Mouse (Mus musculus) hindbrain, embryonic 14.5 days (tissue): ENCODE measurements around the gene Map3k6. TPM values are rescaled to one million over a fixed set of nuclear protein-coding genes. Genes with fewer than 3 reads are reported as not detected.

ENCODE experiments used
- ATAC-seq: fragments of 200-750 bp; cut with Nextera tagmentation; 2 replicates; pipeline ENCODE4 v1.8.0; 2017; ENCODE audit warnings: moderate number of reproducible peaks, mild to moderate bottlenecking, moderate TSS enrichment, moderate library complexity; ENCODE audit not compliant: low FRiP score
- DNase-seq: peaks from one replicate; pipeline ENCODE4 v3.0.0-alpha.2; 2015; ENCODE audit warnings: low spot score
- H3K27ac ChIP-seq: fragments of 300-500 bp; sonication (generic); 2 replicates; pipeline ENCODE4 v1.5.1; 2014; ENCODE audit warnings: mild to moderate bottlenecking, moderate library complexity
- H3K27me3 ChIP-seq: fragments of 300-500 bp; sonication (generic); 2 replicates; pipeline ENCODE4 v1.6.1; 2014; ENCODE audit warnings: mild to moderate bottlenecking, low read length, mixed read lengths; ENCODE audit not compliant: control insufficient read depth, insufficient read depth
- H3K36me3 ChIP-seq: fragments of 300-500 bp; sonication (generic); replicated peaks from 2 replicates; pipeline ENCODE4 v1.6.1; 2014; ENCODE audit not compliant: control insufficient read depth, insufficient read depth
- H3K4me1 ChIP-seq: fragments of 300-500 bp; sonication (generic); replicated peaks from 2 replicates; pipeline ENCODE4 v1.6.1; 2014; ENCODE audit warnings: antibody characterized with exemption, low read length, mixed read lengths; ENCODE audit not compliant: control insufficient read depth, insufficient read depth
- H3K4me2 ChIP-seq: fragments of 300-500 bp; sonication (generic); replicated peaks from 2 replicates; pipeline ENCODE4 v1.6.1; 2014; ENCODE audit warnings: mild to moderate bottlenecking, moderate library complexity
- H3K4me3 ChIP-seq: fragments of 300-500 bp; sonication (generic); replicated peaks from 2 replicates; pipeline ENCODE4 v1.5.1; 2014; ENCODE audit warnings: mild to moderate bottlenecking, low read length
- H3K9ac ChIP-seq: fragments of 300-500 bp; sonication (generic); 2 replicates; pipeline ENCODE4 v1.6.1; 2014
- H3K9me3 ChIP-seq: fragments of 300-500 bp; sonication (generic); 2 replicates; pipeline ENCODE4 v1.6.1; 2016; ENCODE audit warnings: low read length; ENCODE audit not compliant: control insufficient read depth
- WGBS: fragments of 180-500 bp; shearing (Covaris S2); extraction: QIAGEN DNeasy Blood & Tissue Kit; methylation state at CpG from one replicate; pipeline ENCODE4 v1.1.7; 2014; 5-methylcytosine and 5-hydroxymethylcytosine counted together
- polyA plus RNA-seq: library from polyadenylated mRNA; unstranded; fragments of >200 nt; fragmentation: Nextera tagmentation; extraction: Ambion mirVana; gene quantifications from 2 replicates; pipeline ENCODE4 v1.2.1, GENCODE M21; 2014

The Map3k6 gene
- polyA plus RNA-seq, 1 experiment from 2014 or later: 1.7 TPM

- H3K9me3 ChIP-seq: no peaks in the 10 kb centered on the region
- DNase-seq: no peak
- 0 out of 2 replicates have a peak overlapping the region, but pooled peaks have one; percentile 9 for H3K9ac ChIP-seq
- peaks cover 67% of the 10 kb centered on the region for H3K4me1 ChIP-seq
- ATAC-seq: no peak
- 32% methylated on average over 21 of the region's 21 CpGs for WGBS
- H3K4me3 ChIP-seq: no peak overlapping the region
- H3K27ac ChIP-seq: peak overlapping the region; percentile 69
- H3K4me2 ChIP-seq: no peak overlapping the region
- H3K27me3 ChIP-seq: no peaks in the 10 kb centered on the region
- H3K36me3 ChIP-seq: peaks cover 12% of the 10 kb centered on the region
These were observed 40.3 kb upstream of the Map3k6 start for GRCm38 (mm10) chr4:133200343-133200742.

- no peak overlapping the region for H3K4me3 ChIP-seq
- peak overlapping the region; percentile 69 for H3K27ac ChIP-seq
- peaks cover 63% of the 10 kb centered on the region for H3K4me1 ChIP-seq
- H3K4me2 ChIP-seq: no peak overlapping the region
- WGBS: 68% methylated on average over 8 of the region's 8 CpGs
- H3K36me3 ChIP-seq: peaks cover 5% of the 10 kb centered on the region
- DNase-seq: peak; percentile 61
- H3K9me3 ChIP-seq: no peaks in the 10 kb centered on the region
- H3K9ac ChIP-seq: no peak overlapping the region
- H3K27me3 ChIP-seq: no peaks in the 10 kb centered on the region
- no peak for ATAC-seq
These were observed 39.4 kb upstream of the Map3k6 start for GRCm38 (mm10) chr4:133201006-133201771.

GRCm38 (mm10) chr4:133202254-133202653, 38.4 kb upstream of the Map3k6 start:
- no peak overlapping the region for H3K4me2 ChIP-seq
- no peaks in the 10 kb centered on the region for H3K9me3 ChIP-seq
- no peak overlapping the region for H3K4me3 ChIP-seq
- H3K4me1 ChIP-seq: peaks cover 53% of the 10 kb centered on the region
- no peak overlapping the region for H3K9ac ChIP-seq
- no peaks in the 10 kb centered on the region for H3K36me3 ChIP-seq
- no peaks in the 10 kb centered on the region for H3K27me3 ChIP-seq
- H3K27ac ChIP-seq: no peak overlapping the region
- DNase-seq: no peak
- no peak for ATAC-seq
- WGBS: 97% methylated on average over 3 of the region's 3 CpGs

- no peak for ATAC-seq
- Histone ChIP-seq H3K4me2 (no peak overlapping the region), H3K4me3 (no peak overlapping the region), H3K36me3 (no peaks in the 10 kb centered on the region), H3K4me1 (peaks cover 40% of the 10 kb centered on the region), H3K9me3 (no peaks in the 10 kb centered on the region), H3K27ac (no peak overlapping the region), H3K9ac (peak overlapping the region; percentile 25; the same call in 1 of the 2 replicates), H3K27me3 (peaks cover 2% of the 10 kb centered on the region; the same call in 1 of the 2 replicates)
- DNase-seq: no peak
- 55% methylated on average over 3 of the region's 3 CpGs for WGBS
These were observed 37.0 kb upstream of the Map3k6 start for GRCm38 (mm10) chr4:133203591-133203990.

DNA sequence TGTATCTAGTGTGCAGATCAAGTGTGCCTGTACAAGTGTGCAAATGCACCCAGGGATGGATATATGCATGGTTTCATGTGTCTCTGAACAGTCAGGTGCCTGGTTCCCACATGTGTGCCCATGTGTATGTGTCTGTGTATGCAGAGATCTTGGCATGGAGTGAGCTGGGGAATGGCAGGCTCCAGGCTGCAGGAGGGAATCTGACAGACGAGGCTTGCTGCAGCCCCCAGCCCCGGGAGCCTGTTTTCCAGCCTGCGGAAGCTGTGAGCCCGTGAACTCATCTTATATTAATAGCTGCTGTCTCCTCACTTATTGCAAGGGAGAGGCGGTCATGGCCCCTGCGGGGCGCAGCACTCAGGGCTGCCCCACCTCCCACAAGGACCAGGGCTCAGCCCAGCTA, 36.2 kb upstream of the Map3k6 start:
- 23% methylated on average over 7 of the region's 7 CpGs for WGBS
- Histone ChIP-seq H3K9ac (no peak overlapping the region), H3K36me3 (no peaks in the 10 kb centered on the region), H3K4me2 (no peak overlapping the region), H3K27ac (peak overlapping the region; percentile 12), H3K4me1 (peaks cover 36% of the 10 kb centered on the region), H3K27me3 (peaks cover 3% of the 10 kb centered on the region; the same call in 1 of the 2 replicates), H3K4me3 (no peak overlapping the region), H3K9me3 (no peaks in the 10 kb centered on the region)
- ATAC-seq (no peak), DNase-seq (no peak)

GRCm38 (mm10) chr4:133209366-133209765, 31.3 kb upstream of the Map3k6 start:
- Histone ChIP-seq H3K9me3 (no peaks in the 10 kb centered on the region), H3K27ac (no peak overlapping the region), H3K4me2 (no peak overlapping the region), H3K4me1 (peaks cover 17% of the 10 kb centered on the region; the same call in 1 of the 2 replicates), H3K4me3 (no peak overlapping the region), H3K27me3 (peaks cover 33% of the 10 kb centered on the region), H3K9ac (no peak overlapping the region), H3K36me3 (no peaks in the 10 kb centered on the region)
- DNase-seq: peak; percentile 87
- ATAC-seq: no peak
- WGBS: 5% methylated on average over 11 of the region's 11 CpGs

GRCm38 (mm10) chr4:133210023-133210787, 30.4 kb upstream of the Map3k6 start:
- Histone ChIP-seq H3K4me3 (no peak overlapping the region), H3K4me1 (peaks cover 11% of the 10 kb centered on the region; the same call in 1 of the 2 replicates), H3K27ac (no peak overlapping the region), H3K36me3 (no peaks in the 10 kb centered on the region), H3K9ac (no peak overlapping the region), H3K27me3 (peaks cover 33% of the 10 kb centered on the region), H3K4me2 (no peak overlapping the region), H3K9me3 (no peaks in the 10 kb centered on the region)
- 92% methylated on average over 24 of the region's 24 CpGs for WGBS
- no peak for ATAC-seq
- DNase-seq: no peak

DNA sequence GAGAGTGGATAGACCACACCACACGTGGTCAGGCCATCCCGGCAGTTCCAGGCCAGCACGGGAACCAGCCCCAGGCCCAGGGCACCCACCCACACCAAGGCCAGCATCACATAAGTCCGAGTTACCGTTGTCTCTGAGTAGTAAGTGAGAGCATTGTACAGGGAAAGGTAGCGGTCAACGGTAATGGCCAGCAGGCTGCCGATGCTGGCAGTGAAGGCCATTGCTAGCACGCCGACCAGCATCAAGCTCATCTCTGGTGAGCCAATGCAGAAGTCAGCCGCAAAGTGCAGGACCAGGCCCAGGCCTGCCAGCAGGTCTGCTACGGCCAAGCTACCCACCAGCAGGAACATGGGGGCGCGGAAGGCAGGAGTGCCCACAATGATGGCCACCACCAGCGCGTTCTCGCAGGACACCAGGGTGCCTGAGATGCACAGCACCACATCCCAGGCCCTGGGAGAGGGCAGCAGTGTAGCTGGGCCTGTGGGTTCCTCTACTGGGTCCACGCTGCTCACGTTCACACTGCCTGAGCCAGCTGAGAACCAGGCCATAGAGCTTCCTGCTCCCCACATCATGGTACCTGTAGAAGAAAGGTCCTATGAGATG, 29.7 kb upstream of the Map3k6 start:
- Histone ChIP-seq H3K27me3 (peaks cover 33% of the 10 kb centered on the region), H3K36me3 (no peaks in the 10 kb centered on the region), H3K4me3 (no peak overlapping the region), H3K9me3 (no peaks in the 10 kb centered on the region), H3K4me1 (peaks cover 11% of the 10 kb centered on the region; the same call in 1 of the 2 replicates), H3K9ac (no peak overlapping the region), H3K4me2 (no peak overlapping the region), H3K27ac (no peak overlapping the region)
- DNase-seq (no peak), ATAC-seq (no peak)
- WGBS: 92% methylated on average over 19 of the region's 19 CpGs
